14 mouse cellular contexts compared by ENCODE assay signal in the genomic region with DNA sequence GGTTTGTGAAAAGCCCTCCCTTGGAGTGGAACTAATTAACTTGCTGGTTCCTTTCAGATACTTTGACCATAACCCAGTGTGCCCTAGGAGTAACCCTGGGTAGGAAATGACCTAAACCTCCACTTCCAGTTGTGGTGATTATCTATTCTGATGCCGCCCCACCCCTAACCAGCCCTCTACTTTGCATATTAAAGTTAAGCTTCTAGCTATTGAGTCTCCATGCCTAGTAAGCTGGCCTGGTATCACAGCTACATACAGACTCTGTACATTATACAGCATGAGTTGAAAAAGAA.
DNase-seq lines count a peak whose midpoint lies in the region; ATAC-seq and TF ChIP-seq lines count a peak whose summit lies in the region.
"Had no signal": no experiment of that assay in that cellular context is flagged by ENCODE, and none has a peak within 500 bp of the region (broad histone marks: within the 10 kb centered on the region; RNA-seq: fewer than 3 reads in every experiment).

No protein-coding gene starts in this region.

- no peak for DNase-seq in embryonic facial prominence, embryonic 10.5 days (ENCODE audit: low spot score)
- DNase-seq in limb, embryonic 11.5 days (ENCODE audit: low spot score), result no peak
- no peak for DNase-seq in limb, embryonic 10.5 days (ENCODE audit: low spot score)
- peak; percentile 2 for DNase-seq in CH12.LX (ENCODE audit: extremely low read depth)
- DNase-seq in limb, embryonic 14.5 days (ENCODE audit: low spot score), result no peak
- no peak for DNase-seq in left cerebral cortex, postnatal 36 days (ENCODE audit: low spot score in 2 of 2)
- no peak for DNase-seq in right cerebral cortex, adult 18-20 months
- DNase-seq: adrenal gland, postnatal 10 days; cerebellum, postnatal 25 days; kidney, adult 2 months; liver, embryonic 13.5 days had no signal

- peak overlapping the region; percentile 27; the same call in 1 of the 2 replicates for H3K4me2 ChIP-seq in embryonic facial prominence, embryonic 13.5 days
- H3K4me2 ChIP-seq in limb, embryonic 11.5 days (ENCODE audit: low read depth, severe bottlenecking), result no peak overlapping the region
- H3K4me2 ChIP-seq in CH12.LX (ENCODE audit: insufficient read depth, low read depth, poor library complexity, severe bottlenecking), result 0 out of 2 replicates have a peak overlapping the region, but pooled peaks have one; percentile 10
- 0 out of 2 replicates have a peak overlapping the region, but pooled peaks have one; percentile 16 for H3K4me2 ChIP-seq in limb, embryonic 14.5 days (replicated peaks; ENCODE audit: low read depth, low read length, severe bottlenecking)
- H3K4me2 ChIP-seq: hindbrain, embryonic 15.5 days; liver, embryonic 13.5 days had no signal

- in situ Hi-C loops in CH12.LX (cut with MboI; ENCODE audit: low pct_ligation_motif_present, low pct_unique_long_range_greater_than_20kb, low sequenced_read_pairs), result no loop called here

- H3K4me1 ChIP-seq in embryonic facial prominence, embryonic 13.5 days, result peaks cover 16% of the 10 kb centered on the region
- peaks cover 23% of the 10 kb centered on the region; the same call in 1 of the 2 replicates for H3K4me1 ChIP-seq in embryonic facial prominence, embryonic 10.5 days
- H3K4me1 ChIP-seq in limb, embryonic 11.5 days (ENCODE audit: control insufficient read depth, insufficient read depth, low read length), result peaks cover 12% of the 10 kb centered on the region
- H3K4me1 ChIP-seq in limb, embryonic 10.5 days, result peaks cover 41% of the 10 kb centered on the region
- peaks cover 3 to 7% of the 10 kb centered on the region in 2 experiments; a peak in 1 of 4 replicates for H3K4me1 ChIP-seq in CH12.LX (ENCODE audit: control insufficient read depth in 1 of 2, insufficient read depth in 2 of 2)
- H3K4me1 ChIP-seq in limb, embryonic 14.5 days (ENCODE audit: control insufficient read depth, insufficient read depth, low read length), result peaks cover 12% of the 10 kb centered on the region
- H3K4me1 ChIP-seq: liver, embryonic 13.5 days had no signal

- TF ChIP-seq RAD21 in CH12.LX (IDR thresholded peaks at IDR 0.05; ENCODE audit: low read depth, low read length), result no peak

- WGBS in embryonic facial prominence, embryonic 13.5 days, result 53% methylated on average over 1 of the region's 1 CpGs
- WGBS in embryonic facial prominence, embryonic 10.5 days, result 52% methylated on average over 1 of the region's 1 CpGs
- WGBS in limb, embryonic 11.5 days, result 18% methylated on average over 1 of the region's 1 CpGs
- 38% methylated on average over 1 of the region's 1 CpGs for WGBS in limb, embryonic 10.5 days
- WGBS in limb, embryonic 14.5 days, result 12% methylated on average over 1 of the region's 1 CpGs

- ATAC-seq in embryonic facial prominence, embryonic 13.5 days (ENCODE audit: insufficient number of reproducible peaks, insufficient read depth, low FRiP score, low TSS enrichment, low read depth), result no peak
- peak; percentile 17; the same call in 1 of the 2 replicates for ATAC-seq in limb, embryonic 11.5 days (ENCODE audit: insufficient number of reproducible peaks, low FRiP score, low TSS enrichment, low read depth)
- no peak for ATAC-seq in limb, embryonic 14.5 days (ENCODE audit: low FRiP score, low read depth)

- H3K27me3 ChIP-seq in embryonic facial prominence, embryonic 13.5 days, result no peaks in the 10 kb centered on the region; the same call in 1 of the 2 replicates
- no peaks in the 10 kb centered on the region for H3K27me3 ChIP-seq in embryonic facial prominence, embryonic 10.5 days (replicated peaks; ENCODE audit: low read depth, poor library complexity, severe bottlenecking)
- H3K27me3 ChIP-seq in limb, embryonic 11.5 days (ENCODE audit: control insufficient read depth, insufficient read depth, low read length), result no peaks in the 10 kb centered on the region
- H3K27me3 ChIP-seq in limb, embryonic 10.5 days (ENCODE audit: low read depth, poor library complexity, severe bottlenecking), result 0 out of 2 replicates have a peak, but pooled peaks cover 7% of the 10 kb centered on the region
- no peaks in the 10 kb centered on the region for H3K27me3 ChIP-seq in CH12.LX (replicated peaks)
- H3K27me3 ChIP-seq in limb, embryonic 14.5 days (ENCODE audit: control insufficient read depth, insufficient read depth, low read length), result no peaks in the 10 kb centered on the region
- H3K27me3 ChIP-seq: hindbrain, embryonic 15.5 days; liver, embryonic 13.5 days had no signal

- H3K36me3 ChIP-seq in embryonic facial prominence, embryonic 13.5 days, result no peaks in the 10 kb centered on the region
- no peaks in the 10 kb centered on the region for H3K36me3 ChIP-seq in embryonic facial prominence, embryonic 10.5 days (replicated peaks)
- H3K36me3 ChIP-seq in limb, embryonic 11.5 days (ENCODE audit: control insufficient read depth, insufficient read depth, low read length), result no peaks in the 10 kb centered on the region
- H3K36me3 ChIP-seq in limb, embryonic 10.5 days, result 0 out of 2 replicates have a peak, but pooled peaks cover 3% of the 10 kb centered on the region
- no peaks in the 10 kb centered on the region for H3K36me3 ChIP-seq in CH12.LX (replicated peaks in 1 of 2; ENCODE audit: control insufficient read depth in 1 of 2, insufficient read depth in 1 of 2, low read length in 1 of 2)
- no peaks in the 10 kb centered on the region for H3K36me3 ChIP-seq in limb, embryonic 14.5 days (ENCODE audit: control insufficient read depth, insufficient read depth, low read length)
- H3K36me3 ChIP-seq: hindbrain, embryonic 15.5 days; liver, embryonic 13.5 days; midbrain, embryonic 10.5 days had no signal

- TF ChIP-seq POLR2A in CH12.LX (IDR thresholded peaks at IDR 0.05; ENCODE audit: low read depth, low read length), result no peak
- no peak for TF ChIP-seq POLR2A in limb, embryonic 14.5 days (IDR thresholded peaks at IDR 0.05; ENCODE audit: borderline replicate concordance, extremely low read depth, insufficient read depth, insufficient read length)

- intact Hi-C loops in left cerebral cortex, postnatal 36 days (cut with DNase I), result no loop called here

- H3K27ac ChIP-seq in embryonic facial prominence, embryonic 13.5 days, result peak overlapping the region; percentile 24
- H3K27ac ChIP-seq in embryonic facial prominence, embryonic 10.5 days (replicated peaks), result no peak overlapping the region
- no peak overlapping the region for H3K27ac ChIP-seq in limb, embryonic 11.5 days (replicated peaks; ENCODE audit: low read depth, low read length)
- no peak overlapping the region for H3K27ac ChIP-seq in limb, embryonic 10.5 days
- no peak overlapping the region for H3K27ac ChIP-seq in CH12.LX (ENCODE audit: insufficient read depth, low read depth)
- no peak overlapping the region for H3K27ac ChIP-seq in limb, embryonic 14.5 days (replicated peaks; ENCODE audit: low read depth, low read length)
- H3K27ac ChIP-seq: hindbrain, embryonic 15.5 days; liver, embryonic 13.5 days; midbrain, embryonic 10.5 days had no signal

- no peak overlapping the region for H3K9ac ChIP-seq in embryonic facial prominence, embryonic 13.5 days
- H3K9ac ChIP-seq in limb, embryonic 11.5 days (ENCODE audit: low read length), result no peak overlapping the region
- no peak overlapping the region for H3K9ac ChIP-seq in CH12.LX (ENCODE audit: insufficient read depth, low read depth)
- no peak overlapping the region for H3K9ac ChIP-seq in limb, embryonic 14.5 days (ENCODE audit: low read depth, low read length, severe bottlenecking)
- H3K9ac ChIP-seq: hindbrain, embryonic 15.5 days; liver, embryonic 13.5 days had no signal

- dilution Hi-C loops in CH12.LX (cut with MboI; ENCODE audit: extremely low pct_ligation_motif_present, extremely low pct_unique_long_range_greater_than_20kb, low sequenced_read_pairs), result no loop called here

- no peak overlapping the region for H3K4me3 ChIP-seq in embryonic facial prominence, embryonic 13.5 days
- no peak overlapping the region for H3K4me3 ChIP-seq in embryonic facial prominence, embryonic 10.5 days
- no peak overlapping the region for H3K4me3 ChIP-seq in limb, embryonic 11.5 days (ENCODE audit: low read depth, low read length)
- no peak overlapping the region; the same call in 1 of the 2 replicates for H3K4me3 ChIP-seq in limb, embryonic 10.5 days
- no peak overlapping the region for H3K4me3 ChIP-seq in CH12.LX (replicated peaks in 1 of 3; ENCODE audit: low read depth in 2 of 3, low read length in 2 of 3, poor library complexity in 1 of 3)
- no peak overlapping the region for H3K4me3 ChIP-seq in limb, embryonic 14.5 days (replicated peaks; ENCODE audit: low read length)
- H3K4me3 ChIP-seq: hindbrain, embryonic 15.5 days; liver, embryonic 13.5 days; midbrain, embryonic 10.5 days had no signal

- TF ChIP-seq EP300 in CH12.LX (IDR thresholded peaks at IDR 0.05; ENCODE audit: low read length), result no peak

- no peaks in the 10 kb centered on the region for H3K79me2 ChIP-seq in CH12.LX (replicated peaks; ENCODE audit: control insufficient read depth, extremely low read depth, insufficient read depth, poor library complexity, severe bottlenecking)

- TF ChIP-seq CTCF in CH12.LX (conservative IDR thresholded peaks at IDR 0.05 in 1 of 2, IDR thresholded peaks at IDR 0.05 in 1 of 2; ENCODE audit: low read depth in 2 of 2, low read length in 2 of 2), result no peak

- H3K9me3 ChIP-seq in embryonic facial prominence, embryonic 13.5 days, result no peaks in the 10 kb centered on the region
- no peaks in the 10 kb centered on the region for H3K9me3 ChIP-seq in embryonic facial prominence, embryonic 10.5 days
- no peaks in the 10 kb centered on the region for H3K9me3 ChIP-seq in limb, embryonic 11.5 days (ENCODE audit: control insufficient read depth, low read length)
- H3K9me3 ChIP-seq in limb, embryonic 10.5 days (replicated peaks), result no peaks in the 10 kb centered on the region
- no peaks in the 10 kb centered on the region for H3K9me3 ChIP-seq in CH12.LX (replicated peaks; ENCODE audit: low read length)
- no peaks in the 10 kb centered on the region for H3K9me3 ChIP-seq in limb, embryonic 14.5 days (ENCODE audit: control insufficient read depth, low read length)
- H3K9me3 ChIP-seq: hindbrain, embryonic 15.5 days; liver, embryonic 13.5 days had no signal

TF ChIP-seq in CH12.LX, 34 proteins besides CTCF, POLR2A, EP300 and RAD21 (continues in another document):
- TF ChIP-seq ZNF384 (IDR thresholded peaks at IDR 0.05; ENCODE audit: low read depth, low read length) (no peak), ZMIZ1 (IDR thresholded peaks at IDR 0.05; ENCODE audit: low read depth, low read length) (no peak), JUN (IDR thresholded peaks at IDR 0.05; ENCODE audit: insufficient read depth, low read depth, low read length) (no peak), E2F4 (IDR thresholded peaks at IDR 0.05; ENCODE audit: insufficient replicate concordance, low read depth, low read length) (no peak), HCFC1 (IDR thresholded peaks at IDR 0.05; ENCODE audit: low read depth, low read length) (no peak), POLR2AphosphoS2 (IDR thresholded peaks at IDR 0.05; ENCODE audit: low read depth, low read length) (no peak), MAX (IDR thresholded peaks at IDR 0.05; ENCODE audit: low read length) (no peak), TBP (conservative IDR thresholded peaks at IDR 0.05; ENCODE audit: low read depth, low read length) (no peak), MEF2A (IDR thresholded peaks at IDR 0.05; ENCODE audit: borderline replicate concordance, low read depth, low read length) (no peak), CHD1 (IDR thresholded peaks at IDR 0.05; ENCODE audit: low read depth, low read length) (no peak), NRF1 (IDR thresholded peaks at IDR 0.05; ENCODE audit: low read depth, low read length) (no peak)
